Mouse (Mus musculus) forebrain, embryonic 13.5 days (tissue): ENCODE results near the gene Sart3. TPM values are rescaled to one million over a fixed set of nuclear protein-coding genes. Genes with fewer than 3 reads are reported as not detected.

ENCODE experiments used
- ATAC-seq: fragments of 200-750 bp; cut with Nextera tagmentation; 2 replicates; pipeline ENCODE4 v1.8.0; 2017
- H3K27ac ChIP-seq: fragments of 300-500 bp; sonication (generic); 2 replicates; pipeline ENCODE4 v1.5.1; 2015; ENCODE audit warnings: inconsistent platforms, mild to moderate bottlenecking, moderate library complexity
- H3K27me3 ChIP-seq: fragments of 300-500 bp; sonication (generic); 2 replicates; pipeline ENCODE4 v1.6.1; 2015; ENCODE audit warnings: mild to moderate bottlenecking, inconsistent platforms
- H3K36me3 ChIP-seq: fragments of 300-500 bp; sonication (generic); 2 replicates; pipeline ENCODE4 v1.6.1; 2015; ENCODE audit warnings: mild to moderate bottlenecking, inconsistent platforms; ENCODE audit not compliant: poor library complexity, severe bottlenecking
- H3K4me1 ChIP-seq: fragments of 300-500 bp; sonication (generic); 2 replicates; pipeline ENCODE4 v1.6.1; 2015; ENCODE audit warnings: inconsistent platforms
- H3K4me2 ChIP-seq: fragments of 300-500 bp; sonication (generic); 2 replicates; pipeline ENCODE4 v1.6.1; 2015; ENCODE audit warnings: inconsistent platforms, mild to moderate bottlenecking, moderate library complexity
- H3K4me3 ChIP-seq: fragments of 300-500 bp; sonication (generic); 2 replicates; pipeline ENCODE4 v1.5.1; 2015; ENCODE audit warnings: mild to moderate bottlenecking, inconsistent platforms
- H3K9ac ChIP-seq: fragments of 300-500 bp; sonication (generic); 2 replicates; pipeline ENCODE4 v1.6.1; 2015; ENCODE audit warnings: mild to moderate bottlenecking, inconsistent platforms
- H3K9me3 ChIP-seq: fragments of 300-500 bp; sonication (generic); replicated peaks from 2 replicates; pipeline ENCODE4 v1.6.1; 2016; ENCODE audit warnings: inconsistent platforms
- WGBS: fragments of 180-500 bp; shearing (Covaris S2); methylation state at CpG from one replicate; pipeline ENCODE4 v1.1.7; 2015; 5-methylcytosine and 5-hydroxymethylcytosine counted together
- polyA plus RNA-seq: library from polyadenylated mRNA; unstranded; fragments of >200 nt; fragmentation: Nextera tagmentation; extraction: Ambion mirVana; gene quantifications from 2 replicates; pipeline ENCODE4 v1.2.1, GENCODE M21; 2015

Sart3 gene
- polyA plus RNA-seq, 1 experiment from 2014 or later = 57.2 TPM

- H3K4me3 ChIP-seq = no peak overlapping the region
- H3K36me3 ChIP-seq = peaks cover 99% of the 10 kb centered on the region
- no peak overlapping the region for H3K9ac ChIP-seq
- no peaks in the 10 kb centered on the region for H3K9me3 ChIP-seq
- H3K27me3 ChIP-seq = no peaks in the 10 kb centered on the region
- no peaks in the 10 kb centered on the region for H3K4me1 ChIP-seq
- no peak overlapping the region for H3K27ac ChIP-seq
- ATAC-seq = no peak
- WGBS = 92% methylated on average over 9 of the region's 9 CpGs
- no peak overlapping the region for H3K4me2 ChIP-seq
Measured at GRCm38 (mm10) chr5:113751521-113752157, 20.7 kb downstream of the Sart3 start.

- Histone ChIP-seq H3K9me3 (no peaks in the 10 kb centered on the region), H3K4me1 (no peaks in the 10 kb centered on the region), H3K27me3 (no peaks in the 10 kb centered on the region), H3K9ac (no peak overlapping the region), H3K27ac (no peak overlapping the region), H3K4me2 (no peak overlapping the region), H3K36me3 (peaks cover 99% of the 10 kb centered on the region), H3K4me3 (no peak overlapping the region)
- ATAC-seq = no peak
- 97% methylated on average over 13 of the region's 13 CpGs for WGBS
Measured at GRCm38 (mm10) chr5:113748556-113749331, 23.6 kb downstream of the Sart3 start.

- no peaks in the 10 kb centered on the region for H3K4me1 ChIP-seq
- H3K4me3 ChIP-seq = no peak overlapping the region
- no peaks in the 10 kb centered on the region for H3K27me3 ChIP-seq
- no peak overlapping the region for H3K4me2 ChIP-seq
- H3K36me3 ChIP-seq = peaks cover 99% of the 10 kb centered on the region
- no peak overlapping the region for H3K9ac ChIP-seq
- no peak overlapping the region for H3K27ac ChIP-seq
- WGBS = 95% methylated on average over 5 of the region's 5 CpGs
- no peaks in the 10 kb centered on the region for H3K9me3 ChIP-seq
- ATAC-seq = no peak
Measured at GRCm38 (mm10) chr5:113747629-113748028, 24.7 kb downstream of the Sart3 start.

- 90% methylated on average over 11 of the region's 11 CpGs for WGBS
- ATAC-seq = no peak
- Histone ChIP-seq H3K4me3 (no peak overlapping the region), H3K9ac (no peak overlapping the region), H3K9me3 (no peaks in the 10 kb centered on the region), H3K36me3 (peaks cover 52% of the 10 kb centered on the region), H3K4me2 (no peak overlapping the region), H3K27me3 (no peaks in the 10 kb centered on the region), H3K27ac (no peak overlapping the region), H3K4me1 (peaks cover 16% of the 10 kb centered on the region)
Measured at GRCm38 (mm10) chr5:113737607-113738237, 34.6 kb downstream of the Sart3 start.

GRCm38 (mm10) chr5:113736522-113737164, 35.7 kb downstream of the Sart3 start:
- WGBS = 42% methylated on average over 15 of the region's 15 CpGs
- Histone ChIP-seq H3K4me2 (peak overlapping the region; percentile 68), H3K4me1 (peaks cover 16% of the 10 kb centered on the region), H3K27ac (no peak overlapping the region), H3K4me3 (peak overlapping the region; percentile 63), H3K9me3 (no peaks in the 10 kb centered on the region), H3K9ac (peak overlapping the region; percentile 71), H3K36me3 (peaks cover 42% of the 10 kb centered on the region), H3K27me3 (no peaks in the 10 kb centered on the region)
- no peak for ATAC-seq

GRCm38 (mm10) chr5:113736113-113736502, 36.2 kb downstream of the Sart3 start:
- Histone ChIP-seq H3K4me1 (peaks cover 16% of the 10 kb centered on the region), H3K9ac (peak overlapping the region; percentile 71), H3K36me3 (peaks cover 36% of the 10 kb centered on the region), H3K27me3 (no peaks in the 10 kb centered on the region), H3K4me3 (peak overlapping the region; percentile 63), H3K4me2 (peak overlapping the region; percentile 68), H3K27ac (peak overlapping the region; percentile 95), H3K9me3 (no peaks in the 10 kb centered on the region)
- ATAC-seq = peak; percentile 23; the same call in 1 of the 2 replicates
- WGBS = 2% methylated on average over 10 of the region's 10 CpGs

GRCm38 (mm10) chr5:113735345-113736112, 36.8 kb downstream of the Sart3 start, which contains the start of gene Ficd:
Gene Ficd, plus strand, starts transcription at chr5:113735803.
- Histone ChIP-seq H3K4me3 (peak within 1 kb of the TSS; percentile 63), H3K9me3 (no peaks in the 10 kb centered on the region), H3K9ac (peak within 1 kb of the TSS; percentile 71), H3K36me3 (peaks cover 31% of the 10 kb centered on the region), H3K27ac (peak within 1 kb of the TSS; percentile 95), H3K4me2 (peak within 1 kb of the TSS; percentile 68), H3K4me1 (peaks cover 20% of the 10 kb centered on the region), H3K27me3 (no peaks in the 10 kb centered on the region)
- ATAC-seq = peak; percentile 98
- under 1% methylated on average over 51 of the region's 71 CpGs for WGBS

- peak overlapping the region; percentile 68 for H3K4me2 ChIP-seq
- peaks cover 25% of the 10 kb centered on the region for H3K4me1 ChIP-seq
- H3K27ac ChIP-seq = peak overlapping the region; percentile 95
- peak overlapping the region; percentile 71 for H3K9ac ChIP-seq
- H3K9me3 ChIP-seq = no peaks in the 10 kb centered on the region
- no peaks in the 10 kb centered on the region for H3K27me3 ChIP-seq
- H3K36me3 ChIP-seq = peaks cover 25% of the 10 kb centered on the region
- peak; percentile 57 for ATAC-seq
- WGBS = 27% methylated on average over 7 of the region's 7 CpGs
- H3K4me3 ChIP-seq = peak overlapping the region; percentile 63
Measured at GRCm38 (mm10) chr5:113735023-113735344, 37.3 kb downstream of the Sart3 start.

GRCm38 (mm10) chr5:113734376-113734775, 37.9 kb downstream of the Sart3 start:
- H3K4me1 ChIP-seq = peaks cover 25% of the 10 kb centered on the region
- no peaks in the 10 kb centered on the region for H3K27me3 ChIP-seq
- peaks cover 19% of the 10 kb centered on the region for H3K36me3 ChIP-seq
- no peak overlapping the region for H3K4me3 ChIP-seq
- 66% methylated on average over 5 of the region's 5 CpGs for WGBS
- no peak overlapping the region for H3K4me2 ChIP-seq
- no peak overlapping the region for H3K9ac ChIP-seq
- 0 out of 2 replicates have a peak overlapping the region, but pooled peaks have one; percentile 95 for H3K27ac ChIP-seq
- no peaks in the 10 kb centered on the region for H3K9me3 ChIP-seq
- no peak for ATAC-seq

GRCm38 (mm10) chr5:113732182-113732581, 40.1 kb downstream of the Sart3 start:
- ATAC-seq = no peak
- Histone ChIP-seq H3K9ac (no peak overlapping the region), H3K4me3 (no peak overlapping the region), H3K27me3 (no peaks in the 10 kb centered on the region), H3K9me3 (no peaks in the 10 kb centered on the region), H3K4me1 (peaks cover 25% of the 10 kb centered on the region), H3K4me2 (no peak overlapping the region), H3K27ac (no peak overlapping the region), H3K36me3 (no peaks in the 10 kb centered on the region)
- 27% methylated on average over 6 of the region's 6 CpGs for WGBS

- Histone ChIP-seq H3K27ac (no peak overlapping the region), H3K4me3 (no peak overlapping the region), H3K36me3 (no peaks in the 10 kb centered on the region), H3K4me2 (no peak overlapping the region), H3K9ac (no peak overlapping the region), H3K27me3 (no peaks in the 10 kb centered on the region), H3K9me3 (no peaks in the 10 kb centered on the region), H3K4me1 (peaks cover 15% of the 10 kb centered on the region)
- WGBS = 93% methylated on average over 7 of the region's 7 CpGs
- no peak for ATAC-seq
Measured at GRCm38 (mm10) chr5:113731174-113731573, 41.1 kb downstream of the Sart3 start.
